Mouse (Mus musculus): ENCODE results near the gene Rab44.

The Rab44 gene

DNA sequence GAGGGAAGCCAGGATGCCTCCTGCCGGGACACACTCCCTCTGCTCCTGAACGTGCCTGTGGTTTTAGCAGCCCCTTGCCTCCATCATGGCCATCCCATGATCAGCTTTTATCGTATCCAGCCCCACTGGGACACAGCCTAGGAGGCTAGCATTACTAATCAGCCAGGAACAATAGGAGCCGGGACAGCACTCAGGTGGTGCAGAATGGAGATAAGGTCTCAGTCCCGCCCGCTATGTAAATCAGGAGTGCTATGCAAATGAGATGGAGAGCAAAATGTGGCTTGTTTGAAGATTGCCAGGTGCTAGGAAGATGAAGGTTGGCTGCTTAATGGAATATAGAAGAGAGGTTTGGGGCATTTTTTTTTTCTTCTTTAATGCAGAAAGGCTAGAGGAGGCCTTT is 51.5 kb downstream of the Rab44 start:
- intact Hi-C loops (cut with DNase I): no loop called here

DNA sequence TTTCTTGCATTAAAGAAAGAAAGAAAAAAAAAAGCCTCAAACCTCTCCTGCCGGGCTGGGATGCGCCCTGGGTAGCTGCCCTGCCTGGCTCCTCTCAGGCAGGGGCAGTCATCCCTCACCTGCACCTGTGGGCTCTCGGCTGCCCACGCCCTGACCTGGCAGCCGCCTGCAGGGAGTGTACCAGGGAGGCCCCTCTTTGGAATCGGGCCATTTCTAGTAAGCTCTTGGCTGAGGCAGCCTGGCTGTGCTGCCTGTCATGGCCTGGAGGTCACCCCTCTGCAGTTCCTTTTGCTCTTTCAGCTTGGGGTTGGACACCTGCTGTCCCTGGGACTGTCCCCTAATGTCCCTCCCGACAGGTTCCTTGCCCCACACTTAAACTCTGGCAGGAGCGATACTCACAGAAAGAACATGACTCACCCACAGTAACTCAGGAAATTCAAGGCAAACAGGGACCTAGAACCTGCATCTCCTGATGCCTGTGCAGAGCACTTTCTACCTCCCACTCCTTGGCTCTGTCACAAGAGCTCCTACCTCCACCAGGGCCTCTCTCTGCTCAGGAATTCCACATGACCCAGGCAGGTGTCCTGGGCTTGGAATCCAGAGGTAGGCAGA is 52.1 kb downstream of the Rab44 start:
- intact Hi-C loops (cut with DNase I): no loop called here

GRCm38 (mm10) chr17:29167371-29167770 is 53.4 kb downstream of the Rab44 start:
- intact Hi-C loops (cut with DNase I): no loop called here

DNA sequence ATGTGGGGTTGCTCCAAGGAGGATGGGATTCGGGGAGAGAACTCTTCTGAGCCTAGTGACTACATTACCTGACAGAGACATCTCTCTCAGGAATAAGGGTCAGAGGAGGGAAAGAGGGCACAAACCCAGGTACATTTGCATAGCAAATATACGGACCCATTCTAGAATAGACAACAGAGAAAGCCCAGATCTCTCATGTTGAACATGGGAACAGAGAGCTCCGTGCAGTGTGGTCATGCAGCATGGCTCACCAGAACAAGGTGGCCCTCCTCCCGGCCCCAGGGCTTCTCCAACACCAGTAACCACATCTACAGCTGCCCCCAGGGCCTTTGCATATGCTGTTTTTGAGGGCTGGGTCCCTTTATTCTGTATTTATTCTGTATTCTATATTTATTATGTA is 54.5 kb downstream of the Rab44 start:
- intact Hi-C loops (cut with DNase I): no loop called here

- intact Hi-C loops (cut with DNase I): no loop called here
These were observed 55.2 kb downstream of the Rab44 start for GRCm38 (mm10) chr17:29168996-29169601.

DNA sequence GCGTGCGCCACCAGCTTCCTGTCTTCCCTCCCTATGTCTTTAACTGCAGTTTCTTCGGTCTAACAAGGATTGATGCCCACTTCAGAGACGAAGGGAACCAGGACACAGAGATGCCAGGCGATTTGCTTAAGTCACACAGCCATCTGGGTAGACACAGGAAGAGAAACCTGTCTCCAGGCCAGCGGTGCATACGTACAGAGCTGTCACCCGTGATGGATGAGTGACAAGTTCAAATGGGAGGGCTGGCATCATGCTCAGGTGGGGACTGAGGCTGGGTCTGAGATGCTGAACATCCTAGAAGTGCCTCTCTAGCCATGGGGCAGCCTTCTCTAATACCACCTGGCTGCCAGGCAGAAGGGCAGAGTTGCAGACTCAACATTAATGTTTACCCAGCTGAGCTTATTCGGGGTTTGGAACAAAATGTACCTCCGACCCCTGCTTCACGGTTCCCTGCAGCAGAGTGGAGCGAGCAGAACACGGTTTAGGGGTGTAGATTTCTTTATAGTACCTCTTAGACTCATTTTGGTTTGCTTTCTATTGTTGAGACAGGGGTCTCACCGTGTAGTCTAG is 56.6 kb downstream of the Rab44 start:
- intact Hi-C loops (cut with DNase I): loop anchor here (5.0 to 10.0 kb wide), 3 partner anchors 73 to 204 kb away; no protein-coding TSS in a partner anchor

DNA sequence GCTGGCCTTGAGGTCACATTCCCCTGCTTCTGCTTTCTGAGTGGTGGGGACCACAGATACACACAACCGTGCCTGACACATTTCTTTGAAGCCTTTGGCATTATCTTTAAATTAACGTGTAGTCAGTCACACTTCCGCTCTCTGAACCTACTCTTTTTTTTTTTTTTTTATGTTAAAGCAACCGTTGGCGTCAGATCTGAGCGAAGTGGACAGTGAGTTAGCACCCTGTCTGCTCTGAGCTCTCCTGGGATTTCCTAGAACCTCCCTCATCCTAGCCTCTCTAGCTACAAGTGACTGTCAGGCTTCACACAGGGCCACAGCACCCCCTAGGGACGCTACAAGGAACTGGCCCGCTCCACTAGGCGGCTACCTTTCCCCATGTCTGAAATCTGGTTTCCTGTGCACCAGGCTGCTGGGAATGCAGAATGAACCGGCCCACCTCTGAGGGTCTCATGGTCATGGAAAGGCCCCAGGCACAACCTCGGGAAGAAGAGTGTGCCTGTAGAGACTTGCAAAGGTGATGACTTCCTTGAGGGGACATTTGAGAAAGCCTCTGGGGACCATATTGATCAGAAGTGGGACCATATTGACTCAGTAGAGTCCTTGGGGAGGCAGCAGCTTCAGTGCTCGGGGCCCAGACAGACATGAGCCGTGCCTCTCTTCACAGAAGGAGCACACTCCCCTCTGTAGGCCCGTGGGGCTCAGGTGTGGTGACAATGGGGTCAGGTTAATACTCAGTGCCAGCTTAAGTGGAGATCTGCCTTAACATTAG is 57.2 kb downstream of the Rab44 start:
- intact Hi-C loops (cut with DNase I): loop anchor here (5.0 to 10.0 kb wide), 3 partner anchors 74 to 204 kb away; no protein-coding TSS in a partner anchor

DNA sequence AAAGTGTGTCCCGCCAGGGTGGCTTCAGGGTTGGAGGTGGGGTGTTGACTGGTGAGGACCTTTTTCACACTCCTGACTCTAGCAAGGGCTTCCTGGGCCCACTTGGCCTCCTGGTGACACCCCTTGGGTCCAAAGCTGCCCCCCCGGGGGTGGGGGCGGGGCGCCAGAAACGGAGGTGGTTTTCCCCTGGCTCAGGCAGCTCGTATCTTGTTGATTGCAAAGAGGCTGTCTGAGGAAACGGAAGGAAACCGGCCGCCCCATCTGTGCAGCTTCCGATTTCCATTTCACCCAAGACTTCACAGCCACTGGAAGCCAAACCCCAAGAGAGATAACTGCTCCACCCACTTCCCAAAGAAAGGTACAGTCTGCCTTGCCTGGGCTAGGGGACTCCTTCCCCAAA is 58.1 kb downstream of the Rab44 start:
- intact Hi-C loops (cut with DNase I): loop anchor here (2.0 to 10.0 kb wide), 4 partner anchors 75 to 203 kb away; no protein-coding TSS in a partner anchor

DNA sequence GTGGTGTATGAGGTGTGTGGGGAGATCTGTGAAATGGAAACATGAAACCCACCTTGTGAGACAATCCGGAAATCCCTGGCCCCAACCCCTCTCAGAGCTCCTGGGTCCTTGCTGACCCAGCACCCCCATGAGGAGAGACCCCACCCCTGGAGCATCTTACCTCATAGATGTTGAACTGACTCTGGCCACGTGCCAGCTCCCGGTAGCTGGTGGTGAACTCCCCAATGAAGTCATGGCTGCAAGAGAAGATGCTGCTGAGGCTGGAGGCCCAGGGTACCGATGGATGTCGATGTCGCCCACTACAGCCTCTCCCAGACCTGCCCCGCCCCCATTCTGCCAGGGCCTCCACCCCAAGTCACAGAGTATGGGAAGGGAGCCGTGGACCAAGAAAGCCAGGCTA is 59.2 kb downstream of the Rab44 start:
- intact Hi-C loops (cut with DNase I): loop anchor here (2.0 to 10.0 kb wide), 4 partner anchors 74 to 202 kb away; no protein-coding TSS in a partner anchor

- intact Hi-C loops (cut with DNase I): loop anchor here (5.0 to 10.0 kb wide), 2 partner anchors 199 to 327 kb away; no protein-coding TSS in a partner anchor
These were observed 61.7 kb downstream of the Rab44 start for GRCm38 (mm10) chr17:29175693-29176092.

DNA sequence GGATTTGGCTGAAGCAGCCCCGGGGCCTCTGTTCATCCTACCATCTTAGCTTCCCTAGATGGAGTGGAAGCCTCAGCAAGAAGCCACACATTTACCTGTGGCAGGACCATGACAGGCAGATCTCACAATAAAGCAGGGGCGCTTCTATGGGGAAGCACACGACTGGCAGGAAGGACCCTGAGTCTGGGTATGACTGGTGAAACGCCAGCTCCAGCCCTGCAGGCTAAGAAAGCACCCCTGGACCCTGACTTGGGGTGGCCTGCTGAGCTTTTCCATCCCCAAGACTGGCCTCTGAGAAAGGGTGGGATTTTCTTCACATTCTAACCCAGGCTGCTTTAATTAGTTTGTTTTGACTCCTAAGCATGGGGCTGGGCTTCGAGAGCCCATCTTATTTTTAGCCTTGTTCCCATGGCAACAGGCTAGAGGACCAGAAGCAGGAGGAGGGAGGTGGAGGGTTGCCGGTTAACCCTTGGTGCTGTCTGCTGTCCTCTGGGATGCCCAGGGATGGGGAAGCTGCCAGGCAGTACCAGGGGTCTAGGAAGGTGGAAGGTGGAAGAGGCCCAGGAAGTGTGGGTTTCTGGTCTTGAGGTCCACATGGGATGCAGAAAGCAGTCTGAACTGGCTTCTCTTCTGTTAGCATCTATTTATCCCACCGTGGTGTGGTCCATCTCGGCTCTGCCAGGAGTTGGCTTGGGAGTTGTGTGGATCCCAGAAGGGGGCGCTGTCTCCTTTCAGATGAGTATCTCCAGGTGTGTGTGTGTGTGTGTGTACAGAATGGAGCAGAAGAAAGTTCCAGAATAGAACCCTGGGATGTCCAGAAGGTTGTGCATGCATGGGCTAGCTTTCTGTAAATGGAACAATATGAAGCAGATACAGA is 62.7 kb downstream of the Rab44 start:
- intact Hi-C loops (cut with DNase I): loop anchor here (5.0 to 10.0 kb wide), 2 partner anchors 198 to 326 kb away; no protein-coding TSS in a partner anchor

DNA sequence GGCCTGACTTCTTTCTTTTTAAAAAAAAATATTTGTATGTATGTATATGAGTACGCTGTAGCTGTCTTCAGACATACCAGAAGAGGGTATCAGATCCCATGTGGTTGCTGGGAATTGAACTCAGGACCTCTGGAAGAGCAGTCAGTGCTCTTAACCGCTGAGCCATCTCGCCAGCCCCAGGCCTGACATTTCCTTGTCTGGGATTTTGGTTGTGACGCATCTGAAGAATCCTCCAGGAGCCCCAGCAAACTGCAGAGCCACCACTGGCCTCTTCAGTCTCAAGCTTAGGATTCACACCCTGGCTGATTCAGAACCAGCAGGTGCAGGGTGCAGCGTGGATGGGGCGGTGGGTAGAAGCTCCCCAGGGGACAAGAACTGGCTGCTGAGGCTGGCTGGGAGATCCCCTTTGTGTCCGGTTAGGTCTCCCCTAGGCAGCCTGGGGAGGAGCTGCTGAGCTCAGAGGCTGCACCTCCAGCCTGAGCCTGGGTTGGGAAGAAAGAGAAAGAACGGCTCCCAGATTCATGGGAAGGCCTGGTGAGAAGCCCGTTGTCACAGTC is 64.6 kb downstream of the Rab44 start:
- intact Hi-C loops (cut with DNase I): loop anchor here (5.0 to 10.0 kb wide), 2 partner anchors 196 to 324 kb away; no protein-coding TSS in a partner anchor

- intact Hi-C loops (cut with DNase I): loop anchor here (5.0 to 10.0 kb wide), 2 partner anchors 195 to 322 kb away; no protein-coding TSS in a partner anchor
These were observed 66.0 kb downstream of the Rab44 start for GRCm38 (mm10) chr17:29179917-29180316.

GRCm38 (mm10) chr17:29180406-29181127 is 66.6 kb downstream of the Rab44 start:
- intact Hi-C loops (cut with DNase I): no loop called here

- intact Hi-C loops (cut with DNase I): no loop called here
These were observed 67.8 kb downstream of the Rab44 start for GRCm38 (mm10) chr17:29181751-29182150.

DNA sequence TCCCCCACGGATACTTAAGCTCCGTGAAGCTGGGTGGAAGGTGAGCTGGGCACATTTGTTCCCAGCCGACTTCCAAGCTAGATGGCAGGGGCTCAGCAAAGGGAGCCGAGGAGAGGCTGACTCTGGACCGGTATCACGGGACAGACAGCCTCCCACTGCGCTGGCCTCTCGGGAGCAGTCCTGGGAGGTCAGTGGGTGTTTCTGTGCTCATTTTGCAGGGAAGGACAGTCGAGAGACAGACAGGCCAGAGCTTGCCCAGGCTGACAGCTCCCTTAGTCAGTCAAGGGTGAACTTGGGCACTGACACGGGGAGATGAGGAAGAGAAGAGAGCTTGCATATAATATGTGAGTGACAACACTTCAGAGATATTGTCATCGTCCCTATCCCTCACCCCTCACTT is 69.2 kb downstream of the Rab44 start:
- intact Hi-C loops (cut with DNase I): no loop called here

DNA sequence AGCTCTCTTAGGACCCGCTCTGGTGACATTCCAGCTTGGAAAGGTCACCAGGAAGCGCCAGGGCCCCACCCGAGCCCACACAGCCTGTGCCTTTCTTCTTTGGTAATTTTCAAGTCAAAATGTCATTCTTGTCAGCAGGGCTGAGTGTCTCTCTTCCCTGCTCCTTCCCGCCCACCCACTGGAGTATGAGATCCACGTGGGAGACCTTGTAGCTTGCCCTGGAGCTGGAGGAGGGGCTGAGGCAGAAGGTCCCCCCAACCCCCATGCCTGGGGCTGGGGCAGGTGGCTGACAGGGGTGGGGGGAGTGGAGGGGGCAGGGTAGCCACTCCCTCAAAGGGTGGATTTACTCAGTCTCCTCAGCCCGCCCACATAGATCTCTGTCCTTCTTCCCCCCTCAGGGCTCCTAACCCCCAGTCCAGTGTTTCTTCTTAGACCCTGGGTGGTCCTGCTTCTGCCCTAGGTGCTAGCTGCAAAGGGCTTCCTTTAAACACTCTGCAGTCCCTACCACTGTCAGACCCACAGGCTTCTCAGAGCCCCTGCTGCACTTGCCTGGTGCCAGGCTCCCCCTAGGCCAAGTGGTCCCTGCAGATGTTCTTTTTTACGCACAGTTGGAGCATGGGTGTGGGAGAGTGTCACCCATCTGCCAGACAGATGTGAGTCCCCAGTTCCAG is 71.6 kb downstream of the Rab44 start:
- intact Hi-C loops (cut with DNase I): loop anchor here (5.0 kb wide), 1 partner anchor 47 kb away; no protein-coding TSS in a partner anchor

DNA sequence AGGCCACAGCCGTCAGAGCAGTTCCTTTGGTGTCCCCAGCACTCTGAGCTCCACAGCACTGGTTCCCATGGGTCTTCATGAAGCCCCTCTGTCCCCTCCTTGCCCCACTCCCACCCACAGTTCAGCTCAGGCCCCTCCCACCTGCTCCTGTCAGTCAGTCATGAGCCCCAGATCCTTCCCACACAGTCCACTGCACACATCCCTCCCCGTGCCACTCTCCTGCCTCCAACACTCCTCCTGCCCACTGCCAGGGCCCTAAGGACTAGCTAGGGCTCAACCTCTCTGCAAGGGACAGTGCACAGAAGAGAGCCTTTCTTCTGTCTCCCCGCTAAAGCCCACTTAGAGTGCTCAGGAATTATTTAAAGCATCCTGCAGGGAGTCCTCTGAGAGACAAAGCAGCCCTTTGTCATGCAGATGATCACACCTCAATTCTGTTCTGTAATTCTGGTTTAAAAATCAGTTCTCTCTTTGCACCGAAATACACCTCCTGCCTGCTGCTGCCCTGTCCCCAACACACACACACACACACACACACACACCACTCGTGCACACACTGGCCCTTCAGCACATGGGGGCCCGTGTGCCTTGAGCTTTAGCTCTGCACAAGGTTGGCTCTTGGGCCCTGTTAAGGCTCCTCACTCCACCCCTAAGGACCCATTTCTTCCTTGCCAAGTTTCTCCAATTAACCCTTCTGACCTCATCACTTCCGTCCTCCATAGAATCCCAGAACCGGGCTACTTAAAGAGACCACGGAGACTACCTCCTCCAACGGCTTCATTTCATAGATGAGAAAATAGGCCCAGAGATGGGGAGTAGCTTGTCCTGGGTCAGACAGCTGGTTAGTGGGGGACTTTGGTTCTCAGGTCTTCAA is 73.3 kb downstream of the Rab44 start:
- intact Hi-C loops (cut with DNase I): loop anchor here (5.0 kb wide), 1 partner anchor 45 kb away; no protein-coding TSS in a partner anchor

All from adrenal gland (tissue).